Mouse (Mus musculus) activated CD4-positive, CD25-positive, alpha-beta regulatory T cell, adult 9 weeks (primary cell): ENCODE measurements around the gene Zfp92. TPM values are rescaled to one million over a fixed set of nuclear protein-coding genes. Genes with fewer than 3 reads are reported as not detected.

ENCODE experiments used
- polyA plus RNA-seq: library from polyadenylated mRNA; unstranded; fragments of 100-300 nt; shearing (Covaris generic); gene quantifications from one replicate; pipeline ENCODE4 v1.2.1, GENCODE M21; 2017

Zfp92 gene
- 0.15 TPM for polyA plus RNA-seq

DNA sequence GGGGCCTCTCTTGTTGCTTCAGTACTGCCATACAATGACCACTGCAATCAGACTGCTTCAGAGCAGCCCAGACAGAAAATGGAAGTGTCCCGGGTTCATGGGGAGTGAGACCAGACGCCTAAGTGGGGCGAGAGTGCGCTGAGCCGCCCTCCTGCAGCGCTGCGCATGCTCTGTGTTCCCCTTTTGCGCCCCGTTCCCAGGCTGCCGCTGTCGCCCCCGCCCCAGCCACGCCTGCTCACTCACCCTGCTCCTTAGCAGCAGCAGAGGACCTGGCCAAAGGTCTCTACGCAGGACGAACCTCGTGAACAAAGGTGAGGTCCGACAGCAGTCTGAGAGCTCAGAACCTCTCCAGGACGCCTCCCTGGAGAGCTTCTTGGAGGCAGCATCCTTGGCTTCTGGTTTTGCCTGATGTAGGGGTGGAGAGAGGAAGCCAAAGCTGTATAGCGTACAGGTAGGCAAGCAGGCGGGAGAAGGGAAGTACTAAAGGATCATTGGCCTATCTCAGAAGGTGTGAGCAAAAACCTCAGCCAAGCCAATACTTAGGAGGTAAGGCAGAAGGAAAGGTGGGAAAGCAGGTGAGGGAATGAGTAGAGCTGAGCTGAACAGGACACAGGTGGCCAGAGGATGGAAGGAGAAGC, at the start of gene Zfp92:
TSS of gene Zfp92 (plus strand) at position 217 of the 638 bp plus-strand sequence.

DNA sequence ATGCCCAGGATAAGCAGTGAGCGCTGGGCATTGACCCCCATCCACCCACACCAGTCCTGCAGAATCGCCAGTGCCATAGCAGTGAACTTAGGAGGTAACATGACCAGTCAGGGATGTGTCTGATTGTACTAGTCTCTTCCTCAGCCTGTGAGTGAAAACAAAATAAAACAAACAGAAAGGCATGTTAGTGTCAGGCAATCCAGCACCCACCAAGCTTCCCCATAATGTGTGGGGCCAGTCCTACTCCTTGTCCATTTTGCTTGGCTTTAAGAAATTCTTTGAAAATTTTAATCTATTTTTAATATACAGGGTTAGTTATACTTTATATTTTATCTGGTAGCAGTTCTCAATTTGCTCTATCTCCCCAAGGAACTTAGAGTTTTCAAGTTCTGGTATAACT, 12.3 kb upstream of the Zfp92 start, which contains the start of gene Gm18336:
TSS of gene Gm18336 (minus strand) at position 101 of the 400 bp plus-strand sequence.

DNA sequence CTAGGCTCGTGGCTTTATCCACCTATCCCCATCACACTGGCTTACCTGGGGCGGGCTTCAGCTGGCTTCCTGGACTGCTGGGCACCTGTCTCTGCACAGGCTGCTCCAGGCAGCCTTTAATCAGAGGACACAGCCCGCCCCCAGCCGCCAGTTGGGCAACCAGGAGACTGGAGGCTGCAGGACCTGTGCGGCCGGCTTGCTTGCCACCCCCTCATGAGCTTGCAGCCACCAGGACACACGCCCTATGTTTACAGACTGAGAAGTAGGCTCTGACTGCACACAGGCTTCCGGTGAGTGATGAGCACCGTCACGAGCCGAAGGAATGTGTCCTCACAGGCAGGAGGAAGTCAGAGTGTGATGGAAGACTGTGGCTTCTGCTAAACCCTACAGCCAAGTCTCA, 24.4 kb downstream of the Zfp92 start, which contains the start of gene Trex2:
TSS of gene Trex2 (minus strand) at position 93 of the 400 bp plus-strand sequence.

DNA sequence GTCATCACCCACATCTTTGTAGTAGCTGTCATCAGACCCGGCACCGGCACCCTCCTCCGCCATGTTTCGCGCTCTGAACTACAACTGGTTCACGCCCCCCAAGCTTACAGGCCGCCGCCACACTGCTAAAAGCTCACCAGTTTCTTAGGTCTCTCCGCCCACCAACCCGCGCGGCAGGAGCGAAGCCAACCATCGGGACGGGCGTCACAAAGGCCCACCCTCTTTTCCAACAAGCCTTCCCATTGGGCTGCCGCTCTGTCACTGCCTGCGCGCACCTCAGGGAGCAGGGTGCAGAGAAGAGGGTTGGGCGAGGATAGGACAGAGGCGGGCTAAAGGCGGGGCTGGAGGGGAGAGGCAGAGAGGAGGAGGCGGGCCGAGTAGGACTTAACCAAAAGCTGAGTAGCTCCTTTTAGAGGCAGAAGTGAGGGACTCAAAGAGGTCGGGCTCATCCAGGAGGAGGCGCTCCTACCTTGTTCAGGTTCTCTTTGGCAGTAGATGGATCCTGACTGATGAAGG, 48.0 kb downstream of the Zfp92 start, which contains the start of gene Haus7:
TSS of gene Haus7 (minus strand) at position 168 of the 516 bp plus-strand sequence.

Other genes starting within 250 kb of the Zfp92 start
- gene Spin2d, start 234.1 kb upstream of the Zfp92 start, polyA plus RNA-seq = not detected
- gene Xlr3b, start 218.9 kb upstream of the Zfp92 start, polyA plus RNA-seq = 14.3 TPM
- 134 TPM for gene Xlr4b, start 196.8 kb upstream of the Zfp92 start, polyA plus RNA-seq
- 2.0 TPM for gene F8a, start 182.8 kb upstream of the Zfp92 start, polyA plus RNA-seq
- 86.1 TPM for gene Xlr4c, start 168.0 kb upstream of the Zfp92 start, polyA plus RNA-seq
- not detected for gene Xlr3c, start 145.7 kb upstream of the Zfp92 start, polyA plus RNA-seq
- not detected for gene Xlr5a, start 118.1 kb upstream of the Zfp92 start, polyA plus RNA-seq
- not detected for gene Xlr5c, start 118.1 kb upstream of the Zfp92 start, polyA plus RNA-seq
- not detected for gene Gm45015, start 74.3 kb upstream of the Zfp92 start, polyA plus RNA-seq
- 26.3 TPM for gene Zfp275, start 68.5 kb upstream of the Zfp92 start, polyA plus RNA-seq
- gene Gm18336, start 12.4 kb upstream of the Zfp92 start, polyA plus RNA-seq = not detected
- not detected for gene Trex2, start 24.2 kb downstream of the Zfp92 start, polyA plus RNA-seq
- 28.5 TPM for gene Haus7, start 47.9 kb downstream of the Zfp92 start, polyA plus RNA-seq
- gene Bgn, start 72.5 kb downstream of the Zfp92 start, polyA plus RNA-seq = 0.22 TPM
- not detected for gene Atp2b3, start 92.0 kb downstream of the Zfp92 start, polyA plus RNA-seq
- gene Dusp9, start 228.3 kb downstream of the Zfp92 start, polyA plus RNA-seq = 0.33 TPM
- 1.7 TPM for gene Pnck, start 249.0 kb downstream of the Zfp92 start, polyA plus RNA-seq